Mouse (Mus musculus): ENCODE results near the gene Six6. TPM values are rescaled to one million over a fixed set of nuclear protein-coding genes. Genes with fewer than 3 reads are reported as not detected.

Gene Six6
- not detected for total RNA-seq (2021)

- intact Hi-C loops (cut with DNase I), result loop anchor here (5.0 kb wide), 1 partner anchor 103 kb away; no protein-coding TSS in a partner anchor
- peak in 1 of 2 experiments; percentile 18 for DNase-seq
Observed at GRCm38 (mm10) chr12:72939616-72940015, at the start of gene Six6. Gene Six6 (plus strand): TSS chr12:72939892.

GRCm38 (mm10) chr12:72917159-72917993 is 22.3 kb upstream of the Six6 start:
- intact Hi-C loops (cut with DNase I), result no loop called here
- DNase-seq, result peak; percentile 22 to 42

- intact Hi-C loops (cut with DNase I), result no loop called here
- DNase-seq, result peak in 1 of 2 experiments; percentile 17
Observed at GRCm38 (mm10) chr12:72936751-72937150, 2.9 kb upstream of the Six6 start.

- DNase-seq, result peak in 1 of 2 experiments; percentile 8
- intact Hi-C loops (cut with DNase I), result no loop called here
Observed at GRCm38 (mm10) chr12:72937537-72938120, 2.1 kb upstream of the Six6 start.

GRCm38 (mm10) chr12:72938176-72938575 is 1.5 kb upstream of the Six6 start:
- intact Hi-C loops (cut with DNase I), result no loop called here
- no peak for DNase-seq

GRCm38 (mm10) chr12:72938600-72939490 is 847 bp upstream of the Six6 start:
- intact Hi-C loops (cut with DNase I), result no loop called here
- DNase-seq, result no peak

- intact Hi-C loops (cut with DNase I), result loop anchor here (5.0 kb wide), 1 partner anchor 102 kb away; no protein-coding TSS in a partner anchor
- no peak for DNase-seq
Observed at GRCm38 (mm10) chr12:72940071-72940821, 554 bp downstream of the Six6 start, which contains the start of gene 4930447C04Rik. Gene 4930447C04Rik (minus strand): TSS chr12:72940774.

GRCm38 (mm10) chr12:72940822-72941397 is 1.2 kb downstream of the Six6 start:
- DNase-seq, result peak in 1 of 2 experiments; percentile 7
- intact Hi-C loops (cut with DNase I), result loop anchor here (5.0 kb wide), 1 partner anchor 101 kb away; no protein-coding TSS in a partner anchor

- DNase-seq, result no peak
- intact Hi-C loops (cut with DNase I), result loop anchor here (5.0 kb wide), 1 partner anchor 101 kb away; no protein-coding TSS in a partner anchor
Observed at GRCm38 (mm10) chr12:72941398-72942051, 1.8 kb downstream of the Six6 start.

GRCm38 (mm10) chr12:72942171-72942570 is 2.5 kb downstream of the Six6 start:
- intact Hi-C loops (cut with DNase I), result loop anchor here (5.0 kb wide), 1 partner anchor 100 kb away; no protein-coding TSS in a partner anchor
- no peak for DNase-seq

- intact Hi-C loops (cut with DNase I), result loop anchor here (5.0 kb wide), 1 partner anchor 99 kb away; no protein-coding TSS in a partner anchor
Observed at GRCm38 (mm10) chr12:72943574-72944110, 4.0 kb downstream of the Six6 start.

GRCm38 (mm10) chr12:72944411-72945225 is 4.9 kb downstream of the Six6 start:
- DNase-seq, result peak; percentile 14 to 17
- intact Hi-C loops (cut with DNase I), result loop anchor here (5.0 kb wide), 1 partner anchor 98 kb away; no protein-coding TSS in a partner anchor

More at GRCm38 (mm10) chr12:72943574-72944110, 4.0 kb downstream of the Six6 start:
- peak; percentile 10 for DNase-seq

GRCm38 (mm10) chr12:72945301-72946063 is 5.8 kb downstream of the Six6 start:
- intact Hi-C loops (cut with DNase I), result no loop called here
- DNase-seq, result peak; percentile 8 to 9

- intact Hi-C loops (cut with DNase I), result no loop called here
- DNase-seq, result no peak
Observed at GRCm38 (mm10) chr12:72946064-72946395, 6.3 kb downstream of the Six6 start.

- intact Hi-C loops (cut with DNase I), result no loop called here
- no peak for DNase-seq
Observed at GRCm38 (mm10) chr12:72946805-72947204, 7.1 kb downstream of the Six6 start.

GRCm38 (mm10) chr12:72947335-72947734 is 7.6 kb downstream of the Six6 start:
- DNase-seq, result no peak
- intact Hi-C loops (cut with DNase I), result no loop called here

- no peak for DNase-seq
- intact Hi-C loops (cut with DNase I), result no loop called here
Observed at GRCm38 (mm10) chr12:72953089-72953488, 13.4 kb downstream of the Six6 start.
